Mouse (Mus musculus) adipose tissue, adult 10 weeks (tissue): ENCODE results near the gene Clcn2. TPM values are rescaled to one million over a fixed set of nuclear protein-coding genes. Genes with fewer than 3 reads are reported as not detected.

ENCODE experiments used
- polyA plus RNA-seq: library from polyadenylated mRNA; stranded (reverse); fragments of 350-450 nt; fragmentation: Illumina TruSeq; extraction: RNeasy Lipid Tissue Mini Kit (QIAGEN cat#74804); gene quantifications from one replicate; pipeline ENCODE4 v1.2.3, GENCODE M21; 2014; ENCODE audit warnings: low read depth, low replicate concordance

Clcn2 gene
- polyA plus RNA-seq = 10.9 TPM

DNA sequence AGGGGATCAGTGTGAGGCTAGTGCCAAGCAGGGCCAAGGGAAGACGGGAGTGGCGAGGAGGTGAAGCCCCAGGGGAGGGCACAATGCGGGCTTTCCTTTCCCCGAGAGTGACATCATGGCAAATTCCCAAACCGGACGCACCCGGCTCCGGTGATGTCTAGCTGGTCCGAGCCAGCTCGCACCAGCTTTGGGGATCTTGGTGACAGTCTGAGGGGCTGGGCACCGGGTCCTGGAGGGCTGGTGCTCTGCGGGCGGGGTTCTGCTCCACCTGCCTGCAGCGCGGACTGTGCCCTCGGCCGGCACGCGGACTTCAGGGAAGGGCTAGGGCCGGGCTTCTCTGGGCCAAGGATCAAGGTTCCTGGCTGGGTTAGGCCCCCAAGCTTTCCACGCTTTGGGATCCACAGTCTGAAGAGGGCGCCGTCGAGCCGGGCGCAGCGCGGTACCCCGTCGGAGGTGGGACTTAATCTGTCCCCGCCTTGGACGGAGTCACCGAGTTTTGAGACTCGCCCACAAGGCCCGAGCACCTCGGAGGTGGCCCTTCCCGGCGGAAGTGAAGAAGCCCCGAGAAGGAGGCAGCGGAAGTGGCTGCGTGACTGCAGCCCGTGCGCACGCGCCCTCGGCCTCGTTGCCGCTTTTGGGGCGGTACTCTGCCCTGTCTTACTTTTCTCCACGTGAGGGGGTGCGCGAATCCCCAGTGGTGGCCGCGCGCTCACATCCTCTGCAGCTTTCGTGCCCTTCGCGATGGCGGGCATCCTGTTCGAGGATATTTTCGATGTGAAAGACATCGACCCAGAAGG lies at the start of gene Clcn2, which contains the start of gene Polr2h:
Gene Clcn2 (minus strand): TSS at position 566 of the 797 bp plus-strand sequence.
Gene Polr2h (plus strand): TSS at position 485 of the 797 bp plus-strand sequence.

GRCm38 (mm10) chr16:20733731-20734730 lies 16.5 kb upstream of the Clcn2 start, which contains the start of gene Thpo:
TSS of gene Thpo (minus strand) at chr16:20734511.

DNA sequence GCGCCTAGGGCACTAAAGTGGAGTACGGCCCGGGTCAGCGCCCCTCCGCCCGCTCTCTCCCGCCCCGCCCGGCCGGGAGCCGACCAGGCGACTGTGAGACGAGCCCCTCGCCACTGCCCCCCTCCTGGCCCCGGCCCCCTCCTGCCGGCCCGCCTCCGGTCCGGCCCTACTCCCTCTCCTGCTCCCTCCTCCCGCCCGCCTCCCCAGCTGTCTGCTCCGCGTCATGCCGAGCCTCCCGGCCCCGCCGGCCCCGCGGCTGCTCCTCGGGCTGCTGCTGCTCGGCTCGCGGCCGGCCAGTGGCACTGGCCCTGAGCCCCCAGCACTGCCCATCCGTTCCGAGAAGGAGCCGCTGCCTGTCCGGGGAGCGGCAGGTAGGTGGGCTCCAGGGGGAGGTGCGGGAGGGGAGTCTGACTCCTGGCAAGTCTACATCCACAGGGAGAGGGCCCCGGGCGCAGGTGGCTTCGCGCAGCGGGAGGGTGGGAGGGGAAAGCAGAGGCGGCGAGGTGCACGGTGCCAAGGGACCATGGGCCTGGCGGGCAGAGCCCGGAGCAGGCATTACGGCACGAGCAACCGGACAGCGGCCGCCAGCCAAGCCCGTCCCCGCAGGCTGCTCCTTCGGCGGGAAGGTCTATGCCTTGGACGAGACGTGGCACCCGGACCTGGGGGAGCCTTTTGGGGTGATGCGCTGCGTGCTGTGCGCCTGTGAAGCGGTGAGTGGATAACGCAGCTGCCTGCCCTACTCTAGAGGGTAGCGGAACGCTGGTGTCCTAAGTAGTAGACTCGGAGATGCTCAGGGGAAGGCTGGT lies 15.6 kb upstream of the Clcn2 start, which contains the start of gene Chrd:
Gene Chrd (plus strand): TSS at position 203 of the 806 bp plus-strand sequence.

DNA sequence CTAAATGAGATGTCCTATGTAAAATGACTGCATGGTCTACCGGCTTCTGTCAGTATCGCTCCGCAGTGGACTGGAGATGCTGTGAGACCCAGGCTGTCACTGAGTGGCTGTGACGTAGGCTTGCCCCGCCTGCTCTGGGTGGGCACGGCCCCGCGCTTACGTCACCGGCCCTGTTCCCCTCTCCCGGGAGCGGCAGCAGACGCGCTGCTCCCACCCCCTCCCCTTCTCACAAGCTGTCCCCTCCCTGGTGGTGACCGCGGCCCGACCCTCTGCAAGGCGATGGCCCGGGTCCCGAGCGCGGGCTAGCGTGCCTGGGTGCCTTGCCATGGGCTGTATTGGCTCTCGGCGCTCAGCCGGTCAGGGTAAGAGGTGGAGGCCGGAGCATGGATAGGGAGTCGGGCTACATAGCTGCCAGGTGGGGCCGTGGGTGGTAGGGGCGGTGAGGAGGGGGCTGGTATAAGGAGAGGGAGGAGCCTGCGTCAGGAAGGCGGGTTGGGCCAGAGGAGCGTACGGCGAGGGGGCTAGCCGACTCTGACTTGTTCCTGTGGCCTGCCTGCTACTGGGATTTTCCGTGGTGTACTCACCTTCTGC lies 24.3 kb downstream of the Clcn2 start, which contains the start of gene Fam131a:
Gene Fam131a (plus strand): TSS at position 131 of the 591 bp plus-strand sequence.

DNA sequence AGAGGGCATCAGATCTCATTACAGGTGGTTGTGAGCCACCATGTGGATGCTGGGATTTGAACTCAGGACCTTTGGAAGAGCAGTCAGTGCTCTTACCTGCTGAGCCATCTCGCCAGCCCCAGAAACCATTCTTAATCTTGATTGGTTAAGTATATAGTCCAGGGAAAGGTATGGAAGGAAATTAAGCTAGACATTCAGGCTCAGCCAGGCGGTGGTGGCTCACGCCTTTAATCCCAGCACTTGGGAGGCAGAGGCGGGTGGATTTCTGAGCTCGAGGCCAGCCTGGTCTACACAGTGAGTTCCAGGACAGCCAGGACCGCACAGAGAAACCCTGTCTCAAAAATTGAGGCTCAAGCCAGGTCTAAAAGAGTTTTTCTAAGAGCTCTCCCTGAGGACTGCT lies 49.5 kb downstream of the Clcn2 start, which contains the start of gene Eif4g1:
Gene Eif4g1 (plus strand): TSS at position 301 of the 400 bp plus-strand sequence.

Other genes starting within 250 kb of the Clcn2 start
- gene Eif2b5, start 218.9 kb downstream of the Clcn2 start, polyA plus RNA-seq = 41.3 TPM
- gene Dvl3, start 200.8 kb downstream of the Clcn2 start, polyA plus RNA-seq = 25.8 TPM
- 227 TPM for gene Ap2m1, start 182.3 kb downstream of the Clcn2 start, polyA plus RNA-seq
- gene Abcf3, start 169.2 kb downstream of the Clcn2 start, polyA plus RNA-seq = 46.9 TPM
- gene Vwa5b2, start 128.3 kb downstream of the Clcn2 start, polyA plus RNA-seq = not detected
- gene Eef1akmt4, start 106.2 kb downstream of the Clcn2 start, polyA plus RNA-seq = 6.9 TPM
- gene Gm49333, start 106.1 kb downstream of the Clcn2 start, polyA plus RNA-seq = not detected
- 13.1 TPM for gene Alg3, start 106.0 kb downstream of the Clcn2 start, polyA plus RNA-seq
- 2.3 TPM for gene Camk2n2, start 96.5 kb downstream of the Clcn2 start, polyA plus RNA-seq
- not detected for gene Ece2, start 87.9 kb downstream of the Clcn2 start, polyA plus RNA-seq
- 114 TPM for gene Psmd2, start 66.1 kb downstream of the Clcn2 start, polyA plus RNA-seq
- 227 TPM for gene Eif4g1, start 49.4 kb downstream of the Clcn2 start, polyA plus RNA-seq
- 11.1 TPM for gene Fam131a, start 24.5 kb downstream of the Clcn2 start, polyA plus RNA-seq
- gene Polr2h, start 81 bp downstream of the Clcn2 start, polyA plus RNA-seq = 26.1 TPM
- gene Chrd, start 15.4 kb upstream of the Clcn2 start, polyA plus RNA-seq = 11.6 TPM
- gene Thpo, start 16.8 kb upstream of the Clcn2 start, polyA plus RNA-seq = 4.3 TPM